Mouse (Mus musculus) ES-Bruce4 (cell line): ENCODE measurements around the gene Tln1.

Source experiments
- CTCF ChIP-seq: IDR thresholded peaks from one replicate; pipeline ENCODE4 v1.8.1; 2011; ENCODE audit warnings: low read depth, low read length
- EP300 ChIP-seq: IDR thresholded peaks from 2 replicates; pipeline ENCODE4 v1.6.1; 2011; ENCODE audit warnings: low read depth, low read length; ENCODE audit not compliant: insufficient read depth
- POLR2A ChIP-seq: IDR thresholded peaks from one replicate; pipeline ENCODE4 v1.8.1; 2011; ENCODE audit warnings: low read length; ENCODE audit not compliant: insufficient read depth

DNA sequence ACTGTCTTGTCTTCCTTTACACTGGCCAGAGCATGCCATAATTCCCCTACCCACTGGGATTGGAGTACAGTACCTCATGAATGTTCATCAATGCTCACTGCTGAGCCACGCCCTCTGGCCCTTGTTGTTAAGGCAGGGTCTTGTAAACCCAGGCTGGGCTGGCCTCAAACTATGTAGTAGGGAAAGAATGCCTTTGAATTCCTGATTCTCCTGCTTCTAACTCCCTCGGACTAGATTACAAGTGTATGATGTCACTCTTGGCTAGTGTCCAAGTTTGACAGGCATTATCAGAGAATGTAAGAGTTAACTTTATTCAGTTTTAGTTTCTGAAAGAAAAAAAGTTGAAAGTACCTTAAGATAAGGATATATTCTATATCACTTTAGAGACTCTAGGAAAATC is 1.7 kb upstream of the Tln1 start:
- no peak for TF ChIP-seq CTCF
- no peak for TF ChIP-seq POLR2A
- TF ChIP-seq EP300 = no peak
